Mouse (Mus musculus) liver, postnatal 0 days (tissue): ENCODE results near the gene Coq4.

Source experiments
- CTCF ChIP-seq: sonication (generic); IDR thresholded peaks from 2 replicates; pipeline ENCODE4 v1.5.1; 2016; ENCODE audit warnings: antibody characterized with exemption, low read depth
- EP300 ChIP-seq: IDR thresholded peaks from 2 replicates; pipeline ENCODE4 v1.6.1; 2016; ENCODE audit warnings: antibody characterized with exemption, low read depth, mild to moderate bottlenecking

- TF ChIP-seq EP300 (no peak), CTCF (no peak)
These were observed 56.2 kb downstream of the Coq4 start for GRCm38 (mm10) chr2:29843231-29844105.
